Mouse (Mus musculus) heart, adult 2 months (tissue): ENCODE results near the gene Tbx6. TPM values are rescaled to one million over a fixed set of nuclear protein-coding genes. Genes with fewer than 3 reads are reported as not detected.
A peak's percentile ranks its signal among the peaks of the same experiment; 100 is the strongest.

ENCODE experiments used
- DNase-seq, 2 experiments: peaks; one replicate each; pipeline ENCODE4 v3.0.0; 2021
- H3K27ac ChIP-seq: fragments of 200-600 bp; 2 replicates; pipeline ENCODE4 v1.8.1; 2022
- H3K27me3 ChIP-seq: fragments of 200-500 bp; 2 replicates; pipeline ENCODE4 v1.6.1; 2012; ENCODE audit warnings: mild to moderate bottlenecking, low read length, inconsistent platforms, mixed read lengths; ENCODE audit not compliant: control insufficient read depth, insufficient read depth
- H3K36me3 ChIP-seq: fragments of 200-500 bp; 2 replicates; pipeline ENCODE4 v1.6.1; 2012; ENCODE audit warnings: low read length, inconsistent platforms; ENCODE audit not compliant: control insufficient read depth, insufficient read depth
- H3K4me1 ChIP-seq: fragments of 200-500 bp; 2 replicates; pipeline ENCODE4 v1.6.1; 2011; ENCODE audit warnings: low read length; ENCODE audit not compliant: control insufficient read depth, insufficient read depth
- H3K4me3 ChIP-seq: fragments of 200-600 bp; 2 replicates; pipeline ENCODE4 v1.8.1; 2022
- H3K79me2 ChIP-seq: fragments of 200-500 bp; replicated peaks from 2 replicates; pipeline ENCODE4 v1.6.1; 2012; ENCODE audit warnings: mild to moderate bottlenecking, inconsistent platforms, low read length, moderate library complexity, mixed read lengths; ENCODE audit not compliant: control insufficient read depth, insufficient read depth
- H3K9ac ChIP-seq: fragments of 200-500 bp; 2 replicates; pipeline ENCODE4 v1.6.1; 2012; ENCODE audit warnings: low read depth, mild to moderate bottlenecking, control low read depth, inconsistent platforms, low read length, mixed read lengths
- CTCF ChIP-seq: fragments of 200-600 bp; IDR thresholded peaks from 2 replicates; pipeline ENCODE4 v1.8.1; 2022; ENCODE audit warnings: antibody characterized with exemption, mild to moderate bottlenecking, moderate library complexity
- EP300 ChIP-seq: fragments of 200-500 bp; IDR thresholded peaks from 2 replicates; pipeline ENCODE4 v1.6.1; 2011; ENCODE audit warnings: low read depth, low read length, control low read depth; ENCODE audit not compliant: insufficient read depth
- POLR2A ChIP-seq: fragments of 200-500 bp; IDR thresholded peaks from 2 replicates; pipeline ENCODE4 v1.6.1; 2011; ENCODE audit warnings: mild to moderate bottlenecking, low read depth, low read length, control low read depth; ENCODE audit not compliant: insufficient read depth
- WGBS: fragments of 180-500 bp; shearing (Covaris S2); methylation state at CpG from one replicate; pipeline ENCODE4 v1.1.7; 2018; 5-methylcytosine and 5-hydroxymethylcytosine counted together
- intact Hi-C: fragments of 180-260 bp; cut with DNase I; formaldehyde crosslinking; loops from one replicate; pipeline ENCODE4 v1.15.1; 2025
- long read RNA-seq: library from polyadenylated mRNA; stranded (forward); transcript quantifications from one replicate; pipeline ENCODE4 v2.0.0, GENCODE M21; 2021
- polyA plus RNA-seq: library from polyadenylated mRNA; depleted of rRNA; stranded (reverse); fragments of >200 nt; gene quantifications from 2 replicates; pipeline ENCODE4 v1.2.3, GENCODE M21; 2012; rRNA removed
- total RNA-seq, 2 experiments: library from RNA; stranded (reverse); gene quantifications; 2 replicates each; pipeline ENCODE4 v1.2.3; 2021

Tbx6 gene
- total RNA-seq (under 1 TPM; 0.44 to 0.66 TPM), polyA plus RNA-seq (2.3 and 2.9 TPM in 2 replicates)
- long read RNA-seq, result 0 reads

DNA sequence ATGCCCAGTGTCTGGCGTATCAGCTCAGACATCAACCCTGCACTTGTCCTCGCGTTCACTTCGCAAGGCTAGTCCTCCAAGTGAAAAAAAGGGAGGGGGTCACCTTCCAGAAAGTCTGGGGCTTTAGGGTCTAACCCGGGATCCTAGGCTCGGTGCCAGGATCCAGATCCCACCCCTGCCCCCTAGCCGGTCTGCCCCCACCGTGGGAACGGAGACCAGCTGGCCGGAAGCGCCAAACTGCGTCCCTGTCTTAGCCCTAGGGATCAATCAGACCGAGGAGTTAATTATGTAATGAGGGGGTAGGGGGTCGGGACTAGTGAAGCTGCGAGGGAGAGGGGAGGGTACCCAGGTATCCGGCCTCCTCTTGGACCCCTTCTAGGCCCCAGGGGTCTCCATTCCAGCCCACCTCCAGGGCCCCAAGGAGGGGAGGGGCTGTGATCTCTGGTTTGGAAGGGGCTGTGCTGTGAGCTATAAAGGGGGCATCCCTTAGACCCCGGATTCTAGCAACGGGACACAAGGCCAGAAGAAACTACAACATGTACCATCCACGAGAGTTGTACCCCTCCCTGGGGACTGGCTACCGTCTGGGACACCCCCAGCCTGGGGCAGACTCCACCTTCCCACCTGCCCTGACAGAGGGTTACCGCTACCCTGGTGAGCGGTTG, at the start of gene Tbx6:
Gene Tbx6, plus strand, starts transcription at position 513 of the 665 bp plus-strand sequence.
- H3K27ac ChIP-seq, result peak within 1 kb of the TSS; percentile 50
- 10% methylated on average over 22 of the region's 22 CpGs for WGBS
- no peak for DNase-seq

GRCm38 (mm10) chr7:126736122-126736521, 45.2 kb upstream of the Tbx6 start:
- intact Hi-C loops, result no loop called here
- TF ChIP-seq POLR2A (no peak), EP300 (no peak), CTCF (no peak)
- H3K27ac ChIP-seq, result no peak overlapping the region
- no peak overlapping the region for H3K4me3 ChIP-seq
- no peaks in the 10 kb centered on the region for H3K4me1 ChIP-seq
- DNase-seq, result no peak
- H3K36me3 ChIP-seq, result no peaks in the 10 kb centered on the region
- H3K79me2 ChIP-seq, result no peaks in the 10 kb centered on the region
- 59% methylated on average over 8 of the region's 8 CpGs for WGBS
- no peaks in the 10 kb centered on the region for H3K27me3 ChIP-seq
- H3K9ac ChIP-seq, result no peak overlapping the region

More for the DNA sequence above, at the start of gene Tbx6:
- Histone ChIP-seq H3K9ac (peak within 1 kb of the TSS; percentile 36), H3K36me3 (peaks cover 5% of the 10 kb centered on the region), H3K4me3 (peak within 1 kb of the TSS; percentile 49), H3K4me1 (peaks cover 11% of the 10 kb centered on the region), H3K79me2 (peaks cover 5% of the 10 kb centered on the region), H3K27me3 (no peaks in the 10 kb centered on the region)
- intact Hi-C loops, result loop anchor here (2.0 to 5.0 kb wide), 2 partner anchors 18 to 81 kb away; partner anchors contain the start of genes Hirip3 and Ino80e
- no peak for TF ChIP-seq CTCF
- no peak for TF ChIP-seq EP300
- TF ChIP-seq POLR2A, result no peak

DNA sequence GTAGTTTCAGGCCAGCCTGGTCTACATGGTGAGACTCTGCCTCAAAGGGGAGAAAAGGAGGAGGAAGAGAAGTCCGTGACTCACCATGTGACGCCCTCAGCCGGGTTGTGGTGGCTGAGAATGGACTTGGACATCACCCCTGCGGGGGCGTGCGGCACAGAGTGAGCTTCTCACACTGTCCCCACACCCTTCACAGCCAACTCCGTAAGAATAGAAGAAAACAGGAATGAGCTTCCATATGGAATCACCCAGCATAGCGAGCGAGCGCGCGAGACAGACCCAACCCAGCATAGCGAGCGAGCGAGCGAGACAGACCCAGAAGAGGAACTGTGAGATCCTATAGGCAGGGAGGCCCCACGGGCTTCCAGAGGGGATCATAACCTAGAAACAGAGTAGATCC, 41.7 kb upstream of the Tbx6 start:
- no peak for DNase-seq
- Histone ChIP-seq H3K27ac (no peak overlapping the region), H3K27me3 (no peaks in the 10 kb centered on the region), H3K4me3 (no peak overlapping the region), H3K79me2 (no peaks in the 10 kb centered on the region), H3K9ac (no peak overlapping the region), H3K36me3 (no peaks in the 10 kb centered on the region), H3K4me1 (no peaks in the 10 kb centered on the region)
- TF ChIP-seq EP300, result no peak
- WGBS, result 71% methylated on average over 17 of the region's 17 CpGs
- intact Hi-C loops, result no loop called here

DNA sequence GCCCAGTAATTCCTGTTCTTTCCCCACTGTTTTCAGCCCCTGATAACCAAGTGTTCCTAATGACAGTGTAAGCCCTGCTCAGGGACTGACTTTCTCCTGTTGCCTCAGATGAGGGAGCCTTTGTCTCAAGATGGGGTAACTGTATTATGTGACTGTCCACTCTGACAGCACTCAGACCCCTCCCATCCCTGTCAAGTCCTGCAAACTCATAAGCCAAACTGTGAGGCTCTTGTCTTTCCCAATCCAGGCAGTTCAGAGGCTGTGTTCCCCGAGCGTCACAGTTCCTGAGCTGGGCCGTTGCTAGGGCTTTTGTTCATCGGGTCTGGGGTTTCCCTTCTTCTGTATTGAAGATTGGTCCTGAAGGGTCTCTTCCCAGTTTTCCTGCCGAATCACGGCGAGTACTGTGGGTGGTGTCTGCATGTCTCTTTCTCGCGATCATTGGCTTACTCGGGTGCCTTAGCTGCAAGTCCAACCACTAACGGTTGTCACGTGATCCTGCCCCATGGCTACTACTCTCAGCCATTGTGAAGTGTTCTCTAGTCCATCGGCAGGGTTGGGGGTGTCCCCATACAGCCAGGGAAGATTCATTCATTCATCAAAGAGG, 41.0 kb upstream of the Tbx6 start:
- Histone ChIP-seq H3K4me3 (no peak overlapping the region), H3K79me2 (no peaks in the 10 kb centered on the region), H3K36me3 (no peaks in the 10 kb centered on the region), H3K9ac (no peak overlapping the region), H3K27me3 (no peaks in the 10 kb centered on the region), H3K27ac (no peak overlapping the region), H3K4me1 (no peaks in the 10 kb centered on the region)
- no peak for DNase-seq
- intact Hi-C loops, result no loop called here
- WGBS, result 81% methylated on average over 13 of the region's 13 CpGs
- no peak for TF ChIP-seq POLR2A

GRCm38 (mm10) chr7:126740977-126741376, 40.3 kb upstream of the Tbx6 start:
- intact Hi-C loops, result no loop called here
- Histone ChIP-seq H3K4me1 (no peaks in the 10 kb centered on the region), H3K27ac (no peak overlapping the region), H3K4me3 (no peak overlapping the region), H3K36me3 (no peaks in the 10 kb centered on the region), H3K9ac (no peak overlapping the region), H3K79me2 (no peaks in the 10 kb centered on the region), H3K27me3 (no peaks in the 10 kb centered on the region)
- DNase-seq, result no peak
- TF ChIP-seq CTCF (no peak), POLR2A (no peak), EP300 (no peak)
- WGBS, result 54% methylated on average over 5 of the region's 5 CpGs

DNA sequence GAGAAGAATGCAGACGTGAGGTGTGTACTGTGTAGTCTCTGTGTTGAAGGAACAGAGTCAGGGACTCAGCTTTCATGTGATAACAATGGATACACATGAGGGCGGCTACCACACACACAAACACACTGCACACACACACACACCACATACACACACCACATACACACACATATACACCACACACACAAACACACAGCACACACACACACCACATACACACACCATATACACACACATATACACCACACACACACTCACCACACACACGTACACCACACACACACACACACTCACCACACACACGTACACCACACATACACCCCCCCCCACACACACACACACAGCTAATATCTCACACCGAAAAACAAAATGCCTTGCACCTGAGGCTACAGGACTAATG, 39.8 kb upstream of the Tbx6 start:
- no peak overlapping the region for H3K27ac ChIP-seq
- no peak overlapping the region for H3K9ac ChIP-seq
- no peaks in the 10 kb centered on the region for H3K4me1 ChIP-seq
- no peaks in the 10 kb centered on the region for H3K36me3 ChIP-seq
- no peak for TF ChIP-seq CTCF
- TF ChIP-seq POLR2A, result no peak
- TF ChIP-seq EP300, result no peak
- H3K4me3 ChIP-seq, result no peak overlapping the region
- H3K79me2 ChIP-seq, result no peaks in the 10 kb centered on the region
- H3K27me3 ChIP-seq, result no peaks in the 10 kb centered on the region
- intact Hi-C loops, result no loop called here
- no peak for DNase-seq
- 76% methylated on average over 5 of the region's 5 CpGs for WGBS
